15 mouse cellular contexts compared by ENCODE assay signal in the genomic region with DNA sequence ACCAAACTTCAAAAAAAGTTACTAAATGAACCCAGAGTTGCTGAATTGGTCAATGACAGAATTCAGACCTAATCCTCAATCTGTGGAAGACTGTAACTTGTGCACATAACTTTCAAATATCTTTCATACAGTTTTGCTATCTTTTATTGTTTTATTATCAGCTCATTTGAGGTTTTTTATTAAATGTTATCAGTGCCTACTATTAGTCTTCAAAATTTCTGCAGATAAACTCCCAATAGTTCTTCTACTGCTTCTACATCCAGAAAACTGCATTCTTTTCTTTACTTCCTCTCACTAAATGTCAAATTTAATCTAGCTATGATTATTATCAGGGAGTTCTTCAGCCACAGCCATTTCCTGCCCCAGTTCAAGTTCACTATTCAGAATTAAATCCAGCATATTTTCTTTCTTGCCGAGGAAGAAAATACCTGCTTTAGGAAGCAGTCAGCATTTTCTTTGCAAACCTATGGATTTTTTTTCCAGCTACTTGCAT.
"Had no signal": no experiment of that assay in that cellular context is flagged by ENCODE, and none has a peak within 500 bp of the region (broad histone marks: within the 10 kb centered on the region; RNA-seq: fewer than 3 reads in every experiment).

No protein-coding gene starts in this region.

- DNase-seq: lung, adult 18-20 months; lung, embryonic 14.5 days; lung, postnatal 10 days; lung, postnatal 4 days; right cerebral cortex, postnatal 14 days; thymus, adult 2 months; thymus, postnatal 25 days; thymus, postnatal 4 days had no signal

- H3K27me3 ChIP-seq: megakaryocyte, embryonic 14.5 days; midbrain, embryonic 13.5 days; midbrain, embryonic 15.5 days; neural tube, embryonic 12.5 days; stomach, embryonic 15.5 days had no signal

- H3K36me3 ChIP-seq: midbrain, embryonic 15.5 days; neural tube, embryonic 12.5 days; stomach, embryonic 15.5 days had no signal

- H3K27ac ChIP-seq: midbrain, embryonic 13.5 days; midbrain, embryonic 15.5 days; neural tube, embryonic 12.5 days; stomach, embryonic 15.5 days; stomach, postnatal 0 days had no signal

- H3K4me3 ChIP-seq: midbrain, embryonic 13.5 days; midbrain, embryonic 15.5 days; neural tube, embryonic 12.5 days; stomach, embryonic 15.5 days had no signal

- H3K9me3 ChIP-seq: megakaryocyte, embryonic 14.5 days; midbrain, embryonic 13.5 days; midbrain, embryonic 15.5 days; neural tube, embryonic 12.5 days; stomach, embryonic 15.5 days had no signal

- H3K9ac ChIP-seq: lung, embryonic 14.5 days; midbrain, embryonic 13.5 days; midbrain, embryonic 15.5 days; neural tube, embryonic 12.5 days; stomach, embryonic 15.5 days had no signal

- H3K4me2 ChIP-seq: lung, embryonic 14.5 days; midbrain, embryonic 11.5 days; midbrain, embryonic 13.5 days; midbrain, embryonic 15.5 days; neural tube, embryonic 12.5 days; stomach, embryonic 15.5 days had no signal

- ATAC-seq: midbrain, embryonic 13.5 days; midbrain, embryonic 15.5 days had no signal

- H3K4me1 ChIP-seq: stomach, embryonic 15.5 days had no signal
